Mouse (Mus musculus) cerebellum, adult 2 months (tissue): ENCODE measurements around the gene Abca1.

Experiments
- CTCF ChIP-seq: fragments of 200-500 bp; IDR thresholded peaks from 2 replicates; pipeline ENCODE4 v1.5.1; 2011; ENCODE audit warnings: low read depth, mild to moderate bottlenecking, control low read depth, low read length, moderate library complexity, borderline replicate concordance; ENCODE audit not compliant: insufficient read depth
- POLR2A ChIP-seq: fragments of 200-500 bp; IDR thresholded peaks from 2 replicates; pipeline ENCODE4 v1.6.1; 2011; ENCODE audit warnings: low read length, control low read depth, borderline replicate concordance; ENCODE audit not compliant: insufficient read depth

- TF ChIP-seq POLR2A (0 out of 2 replicates have a peak, but pooled peaks have one; percentile 6), CTCF (no peak)
These were observed 15.1 kb downstream of the Abca1 start for GRCm38 (mm10) chr4:53144571-53144970.
